Mouse (Mus musculus): ENCODE measurements at regions not wholly inside any gene's neighbourhood (a gene's known extent, or its start where the extent isn't known, plus 50 kb on each side); places are given as distances from the start of the nearest gene placed in this dataset.

- no peak for TF ChIP-seq CTCF (IDR thresholded peaks at IDR 0.05; ENCODE audit: low read depth, low read length)
- TF ChIP-seq POLR2A (IDR thresholded peaks at IDR 0.05; ENCODE audit: extremely low read depth, insufficient read depth, low read length), result no peak
- H3K36me3 ChIP-seq (ENCODE audit: control insufficient read depth, insufficient read depth, low read length), result no peaks in the 10 kb centered on the region
- no peak for DNase-seq (ENCODE audit: extremely low read depth, low read depth, low spot score)
- no peaks in the 10 kb centered on the region for H3K27me3 ChIP-seq (ENCODE audit: control insufficient read depth, insufficient read depth, low read length)
- H3K27ac ChIP-seq (replicated peaks; ENCODE audit: insufficient read depth, low read depth, low read length), result no peak overlapping the region
- no peak overlapping the region for H3K4me3 ChIP-seq (ENCODE audit: insufficient read depth, low read depth, low read length)
- no peak overlapping the region for H3K9ac ChIP-seq (ENCODE audit: low read depth, low read length)
- no peaks in the 10 kb centered on the region for H3K4me1 ChIP-seq (ENCODE audit: control insufficient read depth, insufficient read depth, low read length)
- H3K79me2 ChIP-seq (ENCODE audit: control insufficient read depth, insufficient read depth, low read length), result no peaks in the 10 kb centered on the region
Measured at GRCm38 (mm10) chr2:47894806-47895205, 919.1 kb upstream of the Acvr2a start.

DNA sequence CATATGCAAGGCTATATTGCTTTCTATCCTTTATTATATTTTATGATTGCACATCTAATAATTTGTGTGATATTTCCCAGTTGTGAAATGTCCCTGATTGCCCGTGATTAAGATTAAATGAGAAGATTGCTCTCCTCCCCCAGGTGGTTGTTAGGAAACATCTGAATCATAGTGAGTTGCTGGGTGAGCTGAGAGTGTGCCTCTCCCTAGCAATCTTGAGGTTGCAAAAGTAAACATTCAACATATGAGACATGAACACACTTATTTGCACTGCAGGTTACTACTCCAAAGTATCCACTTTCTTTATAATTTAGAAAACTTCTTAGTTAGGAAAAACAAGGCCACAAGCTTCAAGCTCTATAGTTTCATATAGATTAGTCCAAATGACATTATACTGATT, 899.6 kb upstream of the Acvr2a start:
- no peaks in the 10 kb centered on the region for H3K79me2 ChIP-seq (ENCODE audit: control insufficient read depth, insufficient read depth, low read length)
- H3K36me3 ChIP-seq (ENCODE audit: control insufficient read depth, insufficient read depth, low read length), result no peaks in the 10 kb centered on the region
- DNase-seq (ENCODE audit: extremely low read depth, low read depth, low spot score), result no peak
- no peaks in the 10 kb centered on the region for H3K27me3 ChIP-seq (ENCODE audit: control insufficient read depth, insufficient read depth, low read length)
- no peak for TF ChIP-seq POLR2A (IDR thresholded peaks at IDR 0.05; ENCODE audit: extremely low read depth, insufficient read depth, low read length)
- no peak for TF ChIP-seq CTCF (IDR thresholded peaks at IDR 0.05; ENCODE audit: low read depth, low read length)
- H3K27ac ChIP-seq (replicated peaks; ENCODE audit: insufficient read depth, low read depth, low read length), result no peak overlapping the region
- 86% methylated on average over 1 of the region's 1 CpGs for WGBS
- H3K9ac ChIP-seq (ENCODE audit: low read depth, low read length), result no peak overlapping the region
- H3K4me1 ChIP-seq (ENCODE audit: control insufficient read depth, insufficient read depth, low read length), result no peaks in the 10 kb centered on the region
- H3K4me3 ChIP-seq (ENCODE audit: insufficient read depth, low read depth, low read length), result no peak overlapping the region

DNA sequence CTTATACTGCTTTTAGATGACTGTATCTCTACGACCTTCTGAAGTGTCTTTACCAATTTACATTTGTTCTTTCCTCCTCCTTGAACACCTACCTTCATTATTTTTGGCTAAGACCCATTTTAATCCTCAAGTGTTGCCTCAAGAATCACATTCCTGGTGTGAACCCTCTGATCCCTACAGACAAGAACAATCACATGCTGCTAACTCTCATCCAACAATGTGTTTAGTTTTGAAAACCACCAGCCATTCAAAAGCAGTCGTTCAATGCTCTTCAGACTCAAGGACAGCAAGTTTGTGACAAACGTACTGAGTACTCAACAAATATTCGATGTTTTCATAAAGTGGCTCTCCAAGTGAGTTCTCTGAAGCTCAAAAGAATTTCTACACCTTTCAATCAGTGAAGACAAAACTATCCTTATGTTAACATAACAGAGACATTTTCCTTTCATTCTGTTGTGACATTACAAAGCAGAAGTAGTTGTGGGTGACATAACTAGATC, 898.9 kb upstream of the Acvr2a start:
- Histone ChIP-seq H3K27me3 (ENCODE audit: control insufficient read depth, insufficient read depth, low read length) (no peaks in the 10 kb centered on the region), H3K4me3 (ENCODE audit: insufficient read depth, low read depth, low read length) (no peak overlapping the region), H3K4me1 (ENCODE audit: control insufficient read depth, insufficient read depth, low read length) (no peaks in the 10 kb centered on the region), H3K79me2 (ENCODE audit: control insufficient read depth, insufficient read depth, low read length) (no peaks in the 10 kb centered on the region), H3K36me3 (ENCODE audit: control insufficient read depth, insufficient read depth, low read length) (no peaks in the 10 kb centered on the region), H3K9ac (ENCODE audit: low read depth, low read length) (no peak overlapping the region), H3K27ac (replicated peaks; ENCODE audit: insufficient read depth, low read depth, low read length) (no peak overlapping the region)
- DNase-seq (ENCODE audit: extremely low read depth, low read depth, low spot score), result no peak
- TF ChIP-seq POLR2A (IDR thresholded peaks at IDR 0.05; ENCODE audit: extremely low read depth, insufficient read depth, low read length) (no peak), CTCF (IDR thresholded peaks at IDR 0.05; ENCODE audit: low read depth, low read length) (no peak)
- WGBS, result 61% methylated on average over 4 of the region's 4 CpGs

DNA sequence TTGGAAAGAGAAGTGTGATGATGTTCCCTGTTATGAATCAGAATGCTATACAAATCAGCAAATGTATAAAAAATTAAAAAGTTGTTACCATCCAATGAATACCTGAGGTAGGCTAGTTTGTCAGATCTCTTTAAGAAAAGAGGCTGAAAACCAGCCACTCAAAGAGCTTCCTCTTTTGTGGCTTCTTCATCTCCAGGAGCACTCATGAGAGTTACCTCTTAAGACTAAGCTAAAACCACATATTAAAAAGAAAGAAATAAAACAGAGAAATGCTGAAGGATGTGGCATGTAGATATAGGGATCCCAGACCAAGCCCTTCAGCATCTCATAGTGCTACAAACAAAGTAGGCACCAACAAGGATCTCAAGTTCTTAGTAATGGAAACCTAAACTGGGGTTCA, 890.9 kb upstream of the Acvr2a start:
- TF ChIP-seq CTCF (IDR thresholded peaks at IDR 0.05; ENCODE audit: low read depth, low read length) (no peak), POLR2A (IDR thresholded peaks at IDR 0.05; ENCODE audit: extremely low read depth, insufficient read depth, low read length) (no peak)
- H3K27me3 ChIP-seq (ENCODE audit: control insufficient read depth, insufficient read depth, low read length), result no peaks in the 10 kb centered on the region
- no peaks in the 10 kb centered on the region for H3K36me3 ChIP-seq (ENCODE audit: control insufficient read depth, insufficient read depth, low read length)
- H3K4me1 ChIP-seq (ENCODE audit: control insufficient read depth, insufficient read depth, low read length), result no peaks in the 10 kb centered on the region
- H3K27ac ChIP-seq (replicated peaks; ENCODE audit: insufficient read depth, low read depth, low read length), result no peak overlapping the region
- DNase-seq (ENCODE audit: extremely low read depth, low read depth, low spot score), result no peak
- no peak overlapping the region for H3K4me3 ChIP-seq (ENCODE audit: insufficient read depth, low read depth, low read length)
- H3K79me2 ChIP-seq (ENCODE audit: control insufficient read depth, insufficient read depth, low read length), result no peaks in the 10 kb centered on the region
- no peak overlapping the region for H3K9ac ChIP-seq (ENCODE audit: low read depth, low read length)

GRCm38 (mm10) chr2:47926620-47927019, 887.3 kb upstream of the Acvr2a start:
- Histone ChIP-seq H3K36me3 (ENCODE audit: control insufficient read depth, insufficient read depth, low read length) (no peaks in the 10 kb centered on the region), H3K27me3 (ENCODE audit: control insufficient read depth, insufficient read depth, low read length) (no peaks in the 10 kb centered on the region), H3K4me3 (ENCODE audit: insufficient read depth, low read depth, low read length) (no peak overlapping the region), H3K27ac (replicated peaks; ENCODE audit: insufficient read depth, low read depth, low read length) (no peak overlapping the region), H3K79me2 (ENCODE audit: control insufficient read depth, insufficient read depth, low read length) (no peaks in the 10 kb centered on the region), H3K4me1 (ENCODE audit: control insufficient read depth, insufficient read depth, low read length) (no peaks in the 10 kb centered on the region), H3K9ac (ENCODE audit: low read depth, low read length) (no peak overlapping the region)
- TF ChIP-seq POLR2A (IDR thresholded peaks at IDR 0.05; ENCODE audit: extremely low read depth, insufficient read depth, low read length), result no peak
- TF ChIP-seq CTCF (IDR thresholded peaks at IDR 0.05; ENCODE audit: low read depth, low read length), result no peak
- no peak for DNase-seq (ENCODE audit: extremely low read depth, low read depth, low spot score)

- no peaks in the 10 kb centered on the region for H3K36me3 ChIP-seq (ENCODE audit: control insufficient read depth, insufficient read depth, low read length)
- H3K27me3 ChIP-seq (ENCODE audit: control insufficient read depth, insufficient read depth, low read length), result no peaks in the 10 kb centered on the region
- H3K79me2 ChIP-seq (ENCODE audit: control insufficient read depth, insufficient read depth, low read length), result no peaks in the 10 kb centered on the region
- no peak overlapping the region for H3K4me3 ChIP-seq (ENCODE audit: insufficient read depth, low read depth, low read length)
- TF ChIP-seq CTCF (IDR thresholded peaks at IDR 0.05; ENCODE audit: low read depth, low read length) (no peak), POLR2A (IDR thresholded peaks at IDR 0.05; ENCODE audit: extremely low read depth, insufficient read depth, low read length) (no peak)
- no peaks in the 10 kb centered on the region for H3K4me1 ChIP-seq (ENCODE audit: control insufficient read depth, insufficient read depth, low read length)
- H3K9ac ChIP-seq (ENCODE audit: low read depth, low read length), result no peak overlapping the region
- no peak overlapping the region for H3K27ac ChIP-seq (replicated peaks; ENCODE audit: insufficient read depth, low read depth, low read length)
- DNase-seq (ENCODE audit: extremely low read depth, low read depth, low spot score), result no peak
Measured at GRCm38 (mm10) chr2:47945061-47945460, 868.8 kb upstream of the Acvr2a start.
